Comparison of ENCODE assay signal across 22 mouse cellular contexts in genomic region chr12:46781481-46781880, GRCm38 (mm10). TPM values are rescaled to one million over a fixed set of nuclear protein-coding genes. Genes with fewer than 3 reads are reported as not detected.
A peak's percentile ranks its signal among the peaks of the same experiment; 100 is the strongest.
DNase-seq lines count a peak whose midpoint lies in the region; ATAC-seq and TF ChIP-seq lines count a peak whose summit lies in the region.
"Had no signal": no experiment of that assay in that cellular context is flagged by ENCODE, and none has a peak within 500 bp of the region (broad histone marks: within the 10 kb centered on the region; RNA-seq: fewer than 3 reads in every experiment).

No protein-coding gene starts in this region.

- TF ChIP-seq CTCF in lung, embryonic 14.5 days (IDR thresholded peaks at IDR 0.05; ENCODE audit: low read depth): no peak
- no peak for TF ChIP-seq CTCF in G1E (IDR thresholded peaks at IDR 0.05; ENCODE audit: low read depth, low read length)

- H3K4me1 ChIP-seq in forebrain, embryonic 13.5 days: peaks cover 10% of the 10 kb centered on the region
- no peaks in the 10 kb centered on the region for H3K4me1 ChIP-seq in forebrain, embryonic 16.5 days (replicated peaks; ENCODE audit: control insufficient read depth, insufficient read depth, low read length)
- H3K4me1 ChIP-seq in lung, embryonic 14.5 days (ENCODE audit: insufficient read depth): no peaks in the 10 kb centered on the region
- peaks cover 21% of the 10 kb centered on the region for H3K4me1 ChIP-seq in G1E (ENCODE audit: insufficient read depth, low read depth, low read length)
- H3K4me1 ChIP-seq: heart, embryonic 10.5 days; midbrain, embryonic 10.5 days; stomach, embryonic 15.5 days had no signal

- H3K9ac ChIP-seq in forebrain, embryonic 13.5 days: no peak overlapping the region
- H3K9ac ChIP-seq in forebrain, embryonic 16.5 days (replicated peaks; ENCODE audit: low read depth, low read length): no peak overlapping the region
- no peak overlapping the region for H3K9ac ChIP-seq in lung, embryonic 14.5 days
- H3K9ac ChIP-seq: stomach, embryonic 15.5 days had no signal

- no peaks in the 10 kb centered on the region for H3K9me3 ChIP-seq in forebrain, embryonic 13.5 days (replicated peaks)
- no peaks in the 10 kb centered on the region for H3K9me3 ChIP-seq in forebrain, embryonic 16.5 days (ENCODE audit: control insufficient read depth, low read length)
- H3K9me3 ChIP-seq in lung, embryonic 14.5 days (ENCODE audit: low read depth, low read length): no peaks in the 10 kb centered on the region
- H3K9me3 ChIP-seq in G1E (replicated peaks): no peaks in the 10 kb centered on the region
- H3K9me3 ChIP-seq: heart, embryonic 10.5 days; midbrain, embryonic 10.5 days; stomach, embryonic 15.5 days had no signal

- H3K36me3 ChIP-seq in forebrain, embryonic 13.5 days (ENCODE audit: poor library complexity, severe bottlenecking): no peaks in the 10 kb centered on the region
- H3K36me3 ChIP-seq in forebrain, embryonic 16.5 days (ENCODE audit: control insufficient read depth, insufficient read depth): no peaks in the 10 kb centered on the region
- H3K36me3 ChIP-seq in lung, embryonic 14.5 days (ENCODE audit: insufficient read depth): no peaks in the 10 kb centered on the region
- H3K36me3 ChIP-seq in G1E (replicated peaks): peaks cover 14% of the 10 kb centered on the region
- H3K36me3 ChIP-seq: heart, embryonic 10.5 days; stomach, embryonic 15.5 days had no signal

- H3K27me3 ChIP-seq in forebrain, embryonic 13.5 days: no peaks in the 10 kb centered on the region
- H3K27me3 ChIP-seq in forebrain, embryonic 16.5 days (replicated peaks; ENCODE audit: control insufficient read depth, insufficient read depth, low read length): no peaks in the 10 kb centered on the region
- H3K27me3 ChIP-seq in lung, embryonic 14.5 days (ENCODE audit: insufficient read depth, low read length): no peaks in the 10 kb centered on the region
- H3K27me3 ChIP-seq in G1E (ENCODE audit: insufficient read depth, low read length): no peaks in the 10 kb centered on the region
- H3K27me3 ChIP-seq: stomach, embryonic 15.5 days had no signal

- peak; percentile 38; the same call in 1 of the 2 replicates for ATAC-seq in forebrain, embryonic 13.5 days
- ATAC-seq in forebrain, embryonic 16.5 days: no peak
- ATAC-seq in lung, embryonic 14.5 days (ENCODE audit: insufficient read depth): 0 out of 2 replicates have a peak, but pooled peaks have one; percentile 49
- peak; percentile 36; the same call in 1 of the 2 replicates for ATAC-seq in G1E (ENCODE audit: extremely low read depth, insufficient number of reproducible peaks, low FRiP score, poor library complexity, severe bottlenecking)
- ATAC-seq: intestine, postnatal 0 days had no signal

- H3K4me2 ChIP-seq in forebrain, embryonic 13.5 days: no peak overlapping the region
- no peak overlapping the region for H3K4me2 ChIP-seq in forebrain, embryonic 16.5 days (ENCODE audit: low read length)
- no peak overlapping the region for H3K4me2 ChIP-seq in lung, embryonic 14.5 days
- H3K4me2 ChIP-seq: stomach, embryonic 15.5 days had no signal

- DNase-seq in lung, embryonic 14.5 days: peak; percentile 4
- DNase-seq in lung, adult 18-20 months: no peak
- DNase-seq in G1E (ENCODE audit: low spot score): no peak
- peak; percentile 9 for DNase-seq in NIH3T3 (ENCODE audit: low read depth)
- DNase-seq in embryo, embryonic 10 days (ENCODE audit: low spot score): no peak
- DNase-seq: adrenal gland, postnatal 36 days; cerebellum, adult 11-12 months; cerebellum, postnatal 25 days; kidney, postnatal 25 days; lung, postnatal 10 days; thymus, adult 18-20 months; thymus, postnatal 36 days had no signal

- no peak overlapping the region for H3K4me3 ChIP-seq in forebrain, embryonic 13.5 days
- H3K4me3 ChIP-seq in forebrain, embryonic 16.5 days (replicated peaks; ENCODE audit: low read length): no peak overlapping the region
- H3K4me3 ChIP-seq in lung, embryonic 14.5 days (ENCODE audit: low read depth, low read length): no peak overlapping the region
- no peak overlapping the region for H3K4me3 ChIP-seq in G1E (ENCODE audit: low read depth, low read length)
- H3K4me3 ChIP-seq: heart, embryonic 10.5 days; layer of hippocampus, adult 2 months; midbrain, embryonic 10.5 days; myocyte; stomach, embryonic 15.5 days had no signal

- no peak overlapping the region for H3K27ac ChIP-seq in forebrain, embryonic 13.5 days
- H3K27ac ChIP-seq in forebrain, embryonic 16.5 days (ENCODE audit: low read length): no peak overlapping the region
- H3K27ac ChIP-seq in lung, embryonic 14.5 days (ENCODE audit: low read depth): no peak overlapping the region
- H3K27ac ChIP-seq: heart, embryonic 10.5 days; layer of hippocampus, adult 2 months; midbrain, embryonic 10.5 days; stomach, embryonic 15.5 days had no signal

RNA-seq across cellular contexts. Expression of gene Nova1, which starts 37.2 kb away (rescaled TPM):
- 19.3 and 27.0 TPM in 2 replicates for polyA plus RNA-seq in forebrain, embryonic 13.5 days (2015; fragmentation: Nextera tagmentation; extraction: Ambion mirVana)
- 17.6 and 31.6 TPM in 2 replicates for polyA plus RNA-seq in forebrain, embryonic 16.5 days (2015; fragmentation: Nextera tagmentation; extraction: Ambion mirVana)
- 1.7 and 2.2 TPM in 2 replicates for polyA plus RNA-seq in lung, embryonic 14.5 days (2014; fragmentation: Nextera tagmentation; extraction: Ambion mirVana)
- 51.9 and 63.2 TPM in 2 replicates for total RNA-seq in G1E (2014; fragmentation: Nextera tagmentation)
- 18.1 and 21.9 TPM in 2 replicates for total RNA-seq in G1E (2017)
- polyA plus RNA-seq in G1E (2012): 5.7 and 6.2 TPM in 2 replicates
- total RNA-seq: liver, adult 2 months; neutrophil, adult 5-6 weeks had no signal
- polyA plus RNA-seq: liver, adult 2 months; myocyte had no signal

Comparison
In these comparisons a context has a peak if more than half of its experiments do, and no peak if none do; other contexts are left out.
1. DNase-seq: peak in lung, embryonic 14.5 days (single experiment) and NIH3T3 (single experiment); none in lung, adult 18-20 months (0 of 2), G1E (single experiment) and embryo, embryonic 10 days (single experiment).